Mouse (Mus musculus) kidney, postnatal 25 days (tissue): ENCODE measurements around the gene 4930519P11Rik.

Experiments
- DNase-seq, 2 experiments: peaks; one replicate each; pipeline ENCODE4 v3.0.0; 2021; ENCODE audit warnings: mixed read lengths in 2 of 2

Gene 4930519P11Rik

GRCm38 (mm10) chr2:154632203-154632780 is 19.1 kb upstream of the 4930519P11Rik start:
- DNase-seq: no peak

GRCm38 (mm10) chr2:154630531-154630930 is 17.3 kb upstream of the 4930519P11Rik start:
- no peak for DNase-seq

- no peak for DNase-seq
Measured at GRCm38 (mm10) chr2:154624137-154624536, 10.9 kb upstream of the 4930519P11Rik start.

GRCm38 (mm10) chr2:154621684-154622083 is 8.4 kb upstream of the 4930519P11Rik start:
- peak; percentile 38 to 75 for DNase-seq

- no peak for DNase-seq
Measured at GRCm38 (mm10) chr2:154617061-154617460, 3.8 kb upstream of the 4930519P11Rik start.

GRCm38 (mm10) chr2:154615674-154616073 is 2.4 kb upstream of the 4930519P11Rik start:
- no peak for DNase-seq

- DNase-seq: peak; percentile 28 to 50
Measured at GRCm38 (mm10) chr2:154614841-154615576, 1.8 kb upstream of the 4930519P11Rik start.

- DNase-seq: no peak
Measured at GRCm38 (mm10) chr2:154609050-154609767, 4.0 kb downstream of the 4930519P11Rik start.

- no peak for DNase-seq
Measured at GRCm38 (mm10) chr2:154606965-154607364, 6.3 kb downstream of the 4930519P11Rik start.

- DNase-seq: no peak
Measured at GRCm38 (mm10) chr2:154604156-154604555, 9.1 kb downstream of the 4930519P11Rik start.

GRCm38 (mm10) chr2:154603638-154604153 is 9.5 kb downstream of the 4930519P11Rik start, which contains the start of gene Pxmp4:
TSS of gene Pxmp4 (minus strand) at chr2:154603708.
- peak; percentile 99 to 100 for DNase-seq

GRCm38 (mm10) chr2:154603007-154603637 is 10.1 kb downstream of the 4930519P11Rik start:
- DNase-seq: peak; percentile 35 to 55

GRCm38 (mm10) chr2:154601324-154601723 is 11.9 kb downstream of the 4930519P11Rik start:
- DNase-seq: peak; percentile 65 to 87

GRCm38 (mm10) chr2:154600586-154600985 is 12.7 kb downstream of the 4930519P11Rik start:
- no peak for DNase-seq

- DNase-seq: no peak
Measured at GRCm38 (mm10) chr2:154597399-154597798, 15.8 kb downstream of the 4930519P11Rik start.

GRCm38 (mm10) chr2:154595775-154596174 is 17.5 kb downstream of the 4930519P11Rik start:
- DNase-seq: no peak

GRCm38 (mm10) chr2:154593025-154593424 is 20.2 kb downstream of the 4930519P11Rik start:
- peak; percentile 52 to 58 for DNase-seq

GRCm38 (mm10) chr2:154591239-154591638 is 22.0 kb downstream of the 4930519P11Rik start:
- DNase-seq: no peak

- DNase-seq: no peak
Measured at GRCm38 (mm10) chr2:154589051-154589450, 24.2 kb downstream of the 4930519P11Rik start.

- peak in 1 of 2 experiments; percentile 52 for DNase-seq
Measured at GRCm38 (mm10) chr2:154586405-154586804, 26.8 kb downstream of the 4930519P11Rik start.

GRCm38 (mm10) chr2:154584931-154585601 is 28.2 kb downstream of the 4930519P11Rik start:
- DNase-seq: no peak
